Mouse (Mus musculus) urinary bladder, postnatal 25 days (tissue): Measurements from ENCODE around the gene Ccdc97.
A peak's percentile ranks its signal among the peaks of the same experiment; 100 is the strongest.
"Not testable (repeated sequence)": the region's sequence is repeated elsewhere in the genome, so short reads cannot be mapped to it uniquely, and the experiment has no call there.

Experiments used
- DNase-seq: peaks from one replicate; pipeline ENCODE4 v3.0.0; 2022; ENCODE audit warnings: low spot score

Ccdc97 gene

GRCm38 (mm10) chr7:25718788-25719417, at the start of gene Ccdc97:
Ccdc97 (minus strand) TSS chr7:25719088.
- peak; percentile 85 for DNase-seq

- no peak for DNase-seq
These were observed 49.3 kb upstream of the Ccdc97 start for GRCm38 (mm10) chr7:25768229-25768628.

DNA sequence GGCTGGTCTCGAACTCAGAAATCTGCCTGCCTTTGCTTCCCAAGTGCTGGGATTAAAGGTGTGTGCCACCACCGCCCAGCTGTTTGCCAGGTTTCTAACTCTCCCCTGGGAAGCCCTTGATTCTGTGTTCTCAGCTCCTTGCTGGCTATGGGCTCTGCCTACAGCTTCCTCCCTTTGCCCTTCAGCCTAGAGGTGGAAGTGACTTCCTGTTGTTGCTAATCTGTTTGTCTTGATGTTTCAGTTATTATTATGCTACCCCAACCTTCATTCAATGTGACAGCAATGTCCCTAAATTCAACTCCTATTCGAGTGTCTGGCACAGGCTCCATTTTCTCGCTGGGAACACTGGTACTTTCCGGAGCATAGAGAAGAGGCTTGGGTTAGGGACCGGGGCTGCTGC, 47.2 kb upstream of the Ccdc97 start:
- no peak for DNase-seq

- no peak for DNase-seq
These were observed 45.3 kb upstream of the Ccdc97 start for GRCm38 (mm10) chr7:25764221-25764620.

GRCm38 (mm10) chr7:25763678-25764077, 44.8 kb upstream of the Ccdc97 start:
- no peak for DNase-seq

GRCm38 (mm10) chr7:25761354-25761753, 42.5 kb upstream of the Ccdc97 start:
- no peak for DNase-seq

- peak; percentile 86 for DNase-seq
These were observed 37.1 kb upstream of the Ccdc97 start for GRCm38 (mm10) chr7:25756011-25756410.

GRCm38 (mm10) chr7:25755468-25755833, 36.6 kb upstream of the Ccdc97 start:
- peak; percentile 38 for DNase-seq

DNA sequence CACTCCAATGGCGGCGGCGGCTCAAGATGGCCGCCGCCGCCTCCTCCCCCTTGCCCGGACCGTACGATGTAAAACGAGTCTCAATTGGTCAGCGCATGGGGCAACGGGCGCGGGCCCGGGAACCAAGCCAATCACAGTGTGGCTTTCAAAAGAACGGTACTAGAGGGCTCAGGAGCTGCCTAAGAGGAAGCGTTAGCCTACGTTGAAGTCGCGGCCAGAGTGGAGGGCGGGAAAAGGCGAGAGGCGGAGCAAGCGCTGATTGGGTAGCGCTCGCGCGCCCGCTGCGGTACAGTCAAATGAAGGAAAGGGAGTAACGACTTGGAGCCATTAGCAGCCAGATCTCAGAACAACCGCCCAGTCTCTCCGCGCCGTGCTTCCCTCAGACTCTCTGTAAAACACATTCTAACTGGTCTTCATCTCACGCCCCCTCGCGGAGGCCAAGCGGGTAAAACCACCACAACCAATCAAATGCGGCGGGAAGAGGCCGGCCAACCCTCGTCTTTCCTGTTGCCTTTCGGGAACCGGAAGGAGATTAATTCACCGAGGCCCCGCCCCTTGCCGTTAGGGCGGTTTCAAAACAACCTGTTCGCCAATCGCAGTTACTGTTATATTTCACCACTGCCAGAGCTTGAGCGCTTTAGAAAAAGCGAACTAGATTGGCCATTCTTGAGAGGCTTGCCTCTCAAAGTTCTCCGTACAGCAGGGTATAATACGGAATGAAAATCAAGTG, 36.0 kb upstream of the Ccdc97 start, which contains the start of gene Hnrnpul1:
TSS of gene Hnrnpul1 (minus strand) at position 20 of the 730 bp plus-strand sequence.
- peak; percentile 99 for DNase-seq

DNA sequence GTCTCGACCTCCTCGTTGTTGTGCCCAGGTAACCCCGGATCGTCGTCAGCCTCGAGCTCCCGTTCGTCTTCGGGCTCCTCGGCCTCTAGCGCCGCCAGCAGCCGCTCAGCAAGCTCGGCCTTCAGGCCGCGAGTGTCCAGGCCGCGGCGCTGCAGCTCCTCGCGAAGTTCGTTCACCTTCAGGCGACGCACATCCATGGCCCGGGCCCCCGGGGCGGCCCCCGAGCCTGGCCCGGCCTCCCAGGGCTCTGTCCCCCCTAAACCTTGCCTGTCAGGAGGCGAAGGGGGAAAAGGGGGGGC, 35.5 kb upstream of the Ccdc97 start:
- DNase-seq = no peak

- peak; percentile 17 for DNase-seq
These were observed 35.0 kb upstream of the Ccdc97 start for GRCm38 (mm10) chr7:25753643-25754438.

DNA sequence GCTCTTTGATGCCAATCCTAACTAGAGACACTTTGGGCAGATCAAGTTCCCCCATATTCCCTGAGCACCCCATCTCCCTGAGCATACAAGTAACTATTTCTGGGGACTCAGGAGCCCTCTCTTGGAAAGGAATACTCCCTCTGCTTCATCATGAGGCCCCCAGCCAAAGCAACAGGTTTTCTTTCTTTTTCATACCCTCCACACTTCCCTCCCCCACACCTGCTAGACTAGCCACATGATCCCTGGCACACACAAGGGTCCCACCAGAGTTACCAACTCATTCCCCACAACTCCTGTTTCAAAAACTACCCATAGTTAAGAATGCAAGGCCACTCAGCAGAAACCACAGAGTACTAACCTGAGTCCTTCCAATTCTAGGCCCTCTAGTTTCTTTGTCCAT, 34.2 kb upstream of the Ccdc97 start:
- DNase-seq = no peak

GRCm38 (mm10) chr7:25746844-25747243, 28.0 kb upstream of the Ccdc97 start:
- DNase-seq = no peak

GRCm38 (mm10) chr7:25738277-25738676, 19.4 kb upstream of the Ccdc97 start:
- no peak for DNase-seq

- DNase-seq = no peak
These were observed 18.0 kb upstream of the Ccdc97 start for GRCm38 (mm10) chr7:25736920-25737319.

- no peak for DNase-seq
These were observed 16.1 kb upstream of the Ccdc97 start for GRCm38 (mm10) chr7:25734991-25735390.

DNA sequence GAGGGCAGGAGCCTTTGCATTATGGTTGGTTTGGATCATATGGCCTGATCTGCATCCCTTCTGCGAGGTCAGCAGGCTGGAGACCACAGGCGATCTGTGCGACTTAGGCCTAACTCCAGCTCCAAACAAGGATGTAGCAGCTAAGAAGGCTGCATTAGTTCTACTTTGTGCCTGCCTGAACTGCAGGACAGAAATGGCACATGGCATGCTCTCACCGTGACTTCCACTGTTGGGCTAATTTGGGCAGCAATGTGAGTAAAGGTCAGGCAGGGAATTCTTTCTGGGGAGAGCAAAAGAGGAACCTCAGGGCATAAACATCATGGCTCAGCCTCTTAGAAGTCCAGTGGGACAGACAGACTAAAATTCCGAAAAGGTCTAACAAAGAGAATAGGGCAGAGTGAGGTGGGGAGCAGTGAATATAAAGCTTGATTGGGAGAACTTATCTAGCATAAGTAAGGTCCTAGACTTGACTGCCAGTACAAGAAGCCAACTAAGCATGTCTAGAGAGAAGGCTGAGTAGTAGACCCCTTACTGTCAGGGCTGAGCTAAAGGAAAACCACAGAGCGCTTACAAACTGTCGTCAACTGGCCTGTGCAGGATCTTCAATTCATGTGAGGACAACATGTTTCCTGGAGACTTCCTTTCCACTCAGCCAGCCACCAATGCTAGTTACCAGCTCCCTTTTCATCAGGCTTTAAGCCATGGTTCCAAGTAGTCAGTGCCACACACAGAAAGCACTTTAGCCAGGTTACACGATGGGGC, 12.6 kb upstream of the Ccdc97 start:
- no peak for DNase-seq

DNA sequence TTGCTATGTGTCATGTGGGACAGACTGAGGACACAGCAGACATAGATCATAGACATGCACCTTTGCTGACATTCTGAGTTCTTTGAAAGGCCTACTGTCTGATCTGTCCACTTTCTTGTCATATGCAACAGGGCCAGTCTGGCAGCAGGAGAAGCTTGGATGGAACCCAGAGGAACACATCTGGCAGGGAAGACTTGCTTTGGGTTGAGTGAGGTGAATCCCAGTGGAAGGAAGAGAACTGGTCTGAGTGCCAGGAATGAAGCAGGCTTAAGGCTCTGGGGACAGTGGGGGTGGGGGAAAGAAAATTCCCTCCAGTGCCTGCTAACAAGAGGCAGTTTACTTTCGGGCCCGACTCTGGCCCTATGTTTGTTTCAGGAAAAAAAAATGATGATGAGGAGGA, 11.0 kb upstream of the Ccdc97 start:
- no peak for DNase-seq

DNA sequence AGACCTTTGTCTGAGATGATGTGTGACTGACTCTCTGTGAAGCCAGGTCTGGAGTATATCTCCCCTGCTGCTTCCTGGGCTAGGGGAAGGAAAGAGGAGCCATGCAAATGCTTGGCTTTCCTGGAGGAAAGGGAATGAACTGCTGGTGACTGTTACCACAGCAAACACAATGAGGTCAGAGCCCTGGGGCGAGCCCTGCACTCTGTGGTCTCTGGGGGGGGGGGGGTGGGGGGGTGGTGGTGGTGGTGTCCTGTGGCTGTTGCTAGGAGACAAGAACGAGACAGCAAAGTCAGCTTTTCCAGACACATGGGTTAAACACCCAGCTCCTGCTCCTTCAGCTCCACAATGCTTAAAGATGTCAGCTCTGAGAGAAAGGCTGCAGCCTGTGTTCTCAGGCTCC, 10.5 kb upstream of the Ccdc97 start:
- no peak for DNase-seq

- no peak for DNase-seq
These were observed 8.9 kb upstream of the Ccdc97 start for GRCm38 (mm10) chr7:25727800-25728199.

DNA sequence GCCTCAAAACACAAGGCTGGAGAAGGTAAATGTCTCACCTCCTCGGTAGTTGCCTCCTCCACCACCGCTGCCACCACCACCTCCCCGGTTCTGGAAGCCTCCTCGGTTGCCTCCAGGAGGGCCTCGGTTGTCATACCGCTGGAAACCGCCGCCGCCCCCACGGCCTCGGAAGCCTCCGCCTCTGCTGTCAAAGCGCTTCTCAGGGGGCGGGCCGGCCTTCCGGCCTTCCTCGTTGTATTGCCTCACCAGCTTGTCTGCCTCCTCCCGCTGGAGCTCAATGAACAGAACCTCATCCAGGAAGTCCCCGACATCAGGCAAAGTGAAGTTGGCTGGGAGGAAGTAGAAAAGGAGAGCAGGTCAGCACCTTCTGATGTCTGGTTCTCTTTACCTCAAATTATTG, 7.0 kb upstream of the Ccdc97 start:
- no peak for DNase-seq

GRCm38 (mm10) chr7:25721776-25722175, 2.9 kb upstream of the Ccdc97 start:
- not testable (repeated sequence) for DNase-seq
